Mouse (Mus musculus): ENCODE data around the gene Btbd35f5. TPM values are rescaled to one million over a fixed set of nuclear protein-coding genes. Genes with fewer than 3 reads are reported as not detected.
"Not testable (repeated sequence)": the region's sequence is repeated elsewhere in the genome, so short reads cannot be mapped to it uniquely, and the experiment has no call there.

Gene Btbd35f5
- polyA plus RNA-seq (2011; ENCODE audit: insufficient read depth, insufficient read length, low read depth, missing spikeins) = not detected in 2 replicates

GRCm38 (mm10) chrX:32973597-32973996 is at the start of gene Btbd35f5:
Gene Btbd35f5 (plus strand): TSS chrX:32973897.
- H3K9me3 ChIP-seq (replicated peaks; ENCODE audit: control insufficient read depth, insufficient read depth, low read length, poor library complexity, severe bottlenecking); H3K27ac ChIP-seq (ENCODE audit: insufficient read depth, low read length); H3K27me3 ChIP-seq (ENCODE audit: control insufficient read depth, insufficient read depth, low read length, poor library complexity, severe bottlenecking); H3K36me3 ChIP-seq (ENCODE audit: control insufficient read depth, insufficient read depth, low read length, poor library complexity, severe bottlenecking); H3K9ac ChIP-seq (ENCODE audit: low read depth, poor library complexity, severe bottlenecking); H3K4me1 ChIP-seq (ENCODE audit: control insufficient read depth, insufficient read depth, low read length); H3K4me3 ChIP-seq (ENCODE audit: low read depth, low read length): not testable (repeated sequence)

DNA sequence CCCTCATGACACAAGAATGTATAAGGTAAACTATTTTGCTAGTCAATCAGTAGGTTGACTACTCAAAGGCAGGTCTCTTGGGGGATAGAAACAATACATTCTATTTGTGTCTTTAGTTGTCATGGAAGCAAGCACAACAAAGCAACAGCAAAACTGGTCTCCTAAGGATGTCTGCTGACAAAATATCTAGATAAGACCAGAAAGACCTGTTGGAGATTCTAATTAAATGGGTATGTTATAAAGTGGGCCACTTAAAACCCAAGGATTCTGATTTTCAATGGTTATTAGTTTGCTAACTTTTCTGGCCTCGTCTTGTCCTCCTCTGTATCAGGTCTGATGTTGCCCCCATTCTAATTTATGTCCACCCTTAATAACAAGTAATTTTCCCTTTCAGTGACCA is 32.2 kb upstream of the Btbd35f5 start, which contains the start of gene Gm21789:
TSS of gene Gm21789 (plus strand) at position 301 of the 400 bp plus-strand sequence.
- not testable (repeated sequence) for H3K4me1 ChIP-seq (ENCODE audit: control insufficient read depth, insufficient read depth, low read length); H3K27ac ChIP-seq (ENCODE audit: insufficient read depth, low read length); H3K27me3 ChIP-seq (ENCODE audit: control insufficient read depth, insufficient read depth, low read length, poor library complexity, severe bottlenecking); H3K36me3 ChIP-seq (ENCODE audit: control insufficient read depth, insufficient read depth, low read length, poor library complexity, severe bottlenecking); H3K9ac ChIP-seq (ENCODE audit: low read depth, poor library complexity, severe bottlenecking); H3K9me3 ChIP-seq (replicated peaks; ENCODE audit: control insufficient read depth, insufficient read depth, low read length, poor library complexity, severe bottlenecking); H3K4me3 ChIP-seq (ENCODE audit: low read depth, low read length)

Other genes starting within 250 kb of the Btbd35f5 start
- gene Btbd35f21, start 247.8 kb upstream of the Btbd35f5 start, polyA plus RNA-seq (2011; ENCODE audit: insufficient read depth, insufficient read length, low read depth, missing spikeins) = not detected in 2 replicates
- gene Btbd35f30, start 79.3 kb upstream of the Btbd35f5 start, polyA plus RNA-seq (2011; ENCODE audit: insufficient read depth, insufficient read length, low read depth, missing spikeins) = not detected in 2 replicates
- not detected in 2 replicates for gene Gm21789, start 32.1 kb upstream of the Btbd35f5 start, polyA plus RNA-seq (2011; ENCODE audit: insufficient read depth, insufficient read length, low read depth, missing spikeins)

All from ES-Bruce4 (cell line).